In genomic region chr6:33283936-33284335, GRCm38 (mm10) we compare ENCODE assay signal across 17 mouse cellular contexts.
"Had no signal": no experiment of that assay in that cellular context is flagged by ENCODE, and none has a peak within 500 bp of the region (broad histone marks: within the 10 kb centered on the region; RNA-seq: fewer than 3 reads in every experiment).

No protein-coding gene starts in this region.

- H3K27me3 ChIP-seq: limb, embryonic 12.5 days; liver, embryonic 13.5 days; lung, embryonic 15.5 days; megakaryocyte, embryonic 14.5 days; midbrain, embryonic 13.5 days had no signal

- H3K9ac ChIP-seq: limb, embryonic 12.5 days; liver, embryonic 13.5 days; liver, postnatal 0 days; lung, embryonic 15.5 days; midbrain, embryonic 13.5 days had no signal

- DNase-seq: kidney, adult 9 months; kidney, postnatal 4 days; liver; liver, embryonic 13.5 days; liver, postnatal 0 days; lung, postnatal 14 days; right cerebral cortex, postnatal 4 days; spleen, adult 18-20 months; thymus, adult 2 months; thymus, postnatal 25 days had no signal

- ATAC-seq: liver, postnatal 0 days; midbrain, embryonic 13.5 days had no signal

- H3K4me2 ChIP-seq: limb, embryonic 12.5 days; liver, embryonic 13.5 days; lung, embryonic 15.5 days; midbrain, embryonic 13.5 days had no signal

- H3K36me3 ChIP-seq: limb, embryonic 12.5 days; liver, embryonic 13.5 days; lung, embryonic 15.5 days; midbrain, embryonic 13.5 days had no signal

- H3K4me3 ChIP-seq: layer of hippocampus, adult 2 months; limb, embryonic 12.5 days; liver, embryonic 13.5 days; lung, embryonic 15.5 days; megakaryocyte, embryonic 14.5 days; midbrain, embryonic 13.5 days had no signal

- H3K9me3 ChIP-seq: limb, embryonic 12.5 days; liver, embryonic 13.5 days; lung, embryonic 15.5 days; megakaryocyte, embryonic 14.5 days; midbrain, embryonic 13.5 days had no signal

- H3K4me1 ChIP-seq: lung, embryonic 15.5 days had no signal

- H3K27ac ChIP-seq: kidney, postnatal 0 days; layer of hippocampus, adult 2 months; limb, embryonic 12.5 days; liver, embryonic 13.5 days; lung, embryonic 15.5 days; macrophage had no signal
